Mouse (Mus musculus) cerebellum, postnatal 25 days (tissue): ENCODE measurements at regions not wholly inside any gene's neighbourhood (a gene's known extent, or its start where the extent isn't known, plus 50 kb on each side); places are given as distances from the start of the nearest gene placed in this dataset.

Source experiments
- DNase-seq, 2 experiments: peaks; one replicate each; pipeline ENCODE4 v3.0.0; 2021; ENCODE audit warnings: mixed read lengths in 2 of 2

DNA sequence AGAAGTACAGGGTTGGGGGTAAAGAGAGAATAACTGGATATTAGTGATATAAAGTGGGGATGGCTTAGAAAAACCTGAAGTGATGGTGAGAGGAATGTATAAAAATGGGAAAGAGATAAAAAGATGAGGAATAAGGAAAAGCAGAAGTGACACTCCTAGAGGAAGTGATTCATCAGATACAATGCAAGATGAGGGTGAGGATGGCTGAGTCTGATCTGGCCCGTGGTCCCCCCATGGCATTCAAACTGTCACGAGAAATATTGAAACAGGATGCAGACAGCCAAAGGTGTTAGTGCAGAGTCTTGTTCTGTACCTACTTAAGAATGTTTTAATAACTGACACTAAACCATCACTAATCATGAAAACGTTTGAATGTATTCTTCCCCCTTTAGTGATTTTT, 56.2 kb upstream of the Kitl start:
- no peak for DNase-seq

DNA sequence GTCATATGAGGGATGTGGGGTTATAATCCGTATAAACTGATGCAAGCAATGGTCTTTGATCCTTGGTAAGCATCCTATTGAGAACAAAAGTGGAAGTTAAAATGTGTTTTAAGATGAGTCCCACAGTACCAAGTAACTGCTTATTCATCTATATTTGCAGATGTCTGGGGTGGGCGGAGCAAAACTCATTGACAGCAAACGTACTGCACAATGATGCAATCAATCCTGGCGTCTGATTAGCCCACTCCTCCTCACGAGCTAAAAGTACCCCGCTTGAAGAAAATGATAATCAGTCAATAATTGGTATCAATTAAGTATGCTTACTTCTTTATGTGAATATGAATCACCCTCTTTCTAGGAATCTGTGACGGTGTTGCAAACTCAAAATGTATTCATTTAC, 62.9 kb upstream of the Kitl start:
- DNase-seq: no peak

DNA sequence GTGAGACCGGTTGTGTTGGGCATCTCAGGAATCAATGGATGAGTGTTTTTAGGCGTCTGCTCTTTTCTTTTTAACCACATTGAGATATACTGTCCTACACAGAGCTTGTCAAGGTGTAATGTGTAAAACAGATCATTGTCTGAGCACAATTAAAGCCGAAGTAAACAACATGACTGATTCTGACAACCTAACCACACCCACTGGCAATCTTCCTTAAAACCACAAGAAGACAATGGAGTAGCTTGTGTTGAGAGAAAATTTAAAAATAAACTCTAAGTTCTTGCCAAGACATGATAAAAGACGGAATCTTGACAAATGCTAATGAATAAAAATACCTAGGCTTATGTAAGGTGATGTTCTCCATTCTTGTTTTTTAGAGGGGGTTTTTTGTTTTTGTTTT, 63.7 kb upstream of the Kitl start:
- DNase-seq: no peak

DNA sequence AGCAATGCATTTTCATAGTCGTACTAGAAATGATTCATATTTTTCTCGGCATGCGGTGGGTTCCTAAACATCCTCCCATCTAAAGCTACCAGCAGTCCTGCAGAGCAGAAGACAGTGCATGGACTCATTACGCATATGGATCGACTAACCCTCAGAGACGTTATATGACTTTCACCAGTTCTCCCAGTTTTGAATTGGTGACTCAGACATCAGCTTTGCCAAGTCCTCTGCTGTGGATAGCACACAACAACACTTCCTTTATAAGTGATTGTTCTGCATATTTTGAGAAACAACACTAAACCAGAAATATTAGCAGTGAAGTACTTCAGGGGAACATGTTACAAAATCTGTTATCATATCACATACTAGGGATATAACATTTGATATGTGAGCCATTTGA, 64.1 kb upstream of the Kitl start:
- DNase-seq: no peak

DNA sequence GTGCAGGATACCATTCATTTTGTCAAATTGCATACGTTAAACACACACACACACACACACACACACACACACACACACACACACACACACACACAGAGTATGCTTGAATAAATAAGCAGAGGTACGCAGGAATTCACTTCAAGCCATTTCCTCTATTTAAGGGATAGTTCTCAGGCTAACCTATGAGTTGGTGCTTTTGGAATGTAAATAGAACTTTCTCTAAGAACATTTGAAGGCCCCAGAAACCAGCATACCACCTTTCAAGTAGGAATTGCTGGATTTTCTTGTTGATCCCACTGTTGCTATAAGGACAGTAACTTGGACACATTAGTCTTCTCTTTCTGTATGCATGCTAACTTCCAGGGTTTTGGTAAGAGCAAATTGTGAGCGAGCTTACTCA, 66.7 kb upstream of the Kitl start:
- DNase-seq: no peak

DNA sequence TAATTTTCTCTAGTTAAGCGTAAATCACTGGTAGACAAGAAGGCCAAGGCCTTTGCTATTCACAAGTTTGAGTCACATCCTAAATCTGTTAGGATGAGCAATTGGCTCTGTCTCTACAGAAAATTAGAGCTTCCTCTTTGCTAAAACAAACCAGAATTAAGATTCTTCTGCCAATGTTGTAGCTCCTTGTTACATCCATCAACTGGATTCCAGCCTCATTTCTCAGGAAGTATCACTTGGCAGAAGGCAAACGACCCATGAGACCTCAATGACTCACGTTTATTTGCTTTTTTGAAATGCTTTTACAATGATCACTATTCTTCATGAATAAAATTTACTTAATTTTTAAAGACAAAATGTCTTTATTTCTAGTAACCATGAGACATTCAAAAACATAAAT, 70.0 kb upstream of the Kitl start:
- no peak for DNase-seq

DNA sequence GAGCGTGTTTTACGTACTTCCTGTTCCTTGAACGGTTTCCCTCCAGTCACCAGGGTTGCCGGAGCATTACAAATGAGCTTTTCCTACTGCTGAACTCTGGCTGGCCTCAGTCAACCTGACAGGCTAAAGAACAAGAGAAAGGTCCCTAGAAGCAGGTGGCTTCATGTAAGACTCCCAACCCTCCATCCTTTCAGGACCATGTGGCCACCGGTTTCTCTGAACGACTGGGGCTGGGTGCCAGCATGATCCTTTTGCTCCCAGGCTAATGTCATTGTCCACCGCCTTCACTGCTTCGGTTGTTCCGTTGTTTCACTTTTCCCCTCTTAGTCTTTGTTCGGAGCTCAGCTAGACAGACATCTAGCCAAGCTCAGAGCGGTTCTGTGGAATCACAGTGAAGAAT, 73.8 kb upstream of the Kitl start:
- DNase-seq: no peak

DNA sequence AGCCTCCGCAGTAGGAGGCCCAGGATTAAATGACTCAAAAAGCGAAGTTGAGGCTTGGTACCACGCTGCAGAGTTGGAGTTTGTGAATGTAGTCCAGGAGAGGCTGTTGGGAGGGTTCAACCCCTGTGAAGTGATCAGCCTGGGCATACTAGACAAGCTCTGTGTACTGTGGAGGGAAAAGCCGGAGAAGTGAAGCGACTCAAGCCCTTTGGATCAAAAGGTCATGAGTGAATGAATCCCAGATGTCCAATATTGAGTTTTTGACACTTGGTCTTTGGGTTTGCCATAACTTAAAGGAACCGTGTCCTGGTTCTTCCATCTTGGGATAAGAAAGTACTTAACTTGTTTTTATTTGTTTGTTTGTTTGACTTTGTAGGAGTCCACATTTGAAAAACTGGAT, 76.5 kb upstream of the Kitl start:
- DNase-seq: no peak

DNA sequence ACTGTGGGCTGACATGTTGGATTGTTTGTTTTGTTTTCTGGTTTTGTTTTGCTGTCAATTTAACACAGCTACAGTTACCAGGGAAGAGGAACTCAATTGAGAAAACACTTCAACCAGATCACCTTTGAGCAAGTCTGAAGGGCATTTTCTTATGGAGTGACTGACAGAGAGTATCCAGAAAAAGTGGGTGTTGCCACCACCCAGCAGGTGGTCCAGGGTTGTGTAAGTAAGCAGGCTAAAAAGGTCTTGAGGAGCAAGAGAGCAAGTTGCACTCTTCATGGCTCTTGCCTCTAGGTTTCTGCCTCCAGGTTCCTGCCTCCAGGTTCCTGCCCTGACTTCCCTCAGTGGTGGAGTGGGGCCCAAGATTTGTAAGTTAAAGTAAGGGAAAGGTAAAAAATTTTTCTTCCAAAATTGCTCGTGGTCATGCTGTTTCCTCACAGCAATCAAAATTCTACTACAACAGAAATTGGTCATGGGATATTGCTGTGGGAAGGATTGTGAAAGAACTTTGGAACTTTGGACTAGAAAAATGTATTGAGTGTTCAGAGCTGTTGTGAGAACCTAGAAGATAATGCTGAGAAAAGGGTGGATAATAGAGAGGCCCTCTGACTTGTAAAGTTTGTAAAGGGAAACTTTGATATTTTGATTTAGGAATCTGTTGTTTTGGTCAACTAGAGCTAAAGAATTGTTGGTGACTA, 77.4 kb upstream of the Kitl start:
- no peak for DNase-seq

DNA sequence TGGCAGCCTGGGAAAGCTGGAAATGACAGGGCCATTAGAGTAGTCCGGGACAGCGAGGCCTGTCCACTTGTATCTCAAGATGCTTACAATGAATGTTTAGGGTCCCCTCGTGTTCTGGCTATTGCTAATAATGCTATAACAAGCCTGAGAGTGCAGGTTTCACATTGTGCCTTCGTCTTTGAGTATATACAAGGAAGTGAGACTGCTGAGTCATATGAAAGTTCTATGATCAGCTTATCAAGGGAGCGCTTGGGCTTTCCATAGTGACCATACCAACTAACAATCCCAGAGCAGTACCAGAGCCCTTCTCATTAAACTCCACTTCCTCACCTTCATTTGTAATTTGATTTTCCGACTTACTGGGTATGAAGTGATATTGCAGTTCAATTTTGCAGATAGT, 86.2 kb upstream of the Kitl start:
- DNase-seq: no peak

DNA sequence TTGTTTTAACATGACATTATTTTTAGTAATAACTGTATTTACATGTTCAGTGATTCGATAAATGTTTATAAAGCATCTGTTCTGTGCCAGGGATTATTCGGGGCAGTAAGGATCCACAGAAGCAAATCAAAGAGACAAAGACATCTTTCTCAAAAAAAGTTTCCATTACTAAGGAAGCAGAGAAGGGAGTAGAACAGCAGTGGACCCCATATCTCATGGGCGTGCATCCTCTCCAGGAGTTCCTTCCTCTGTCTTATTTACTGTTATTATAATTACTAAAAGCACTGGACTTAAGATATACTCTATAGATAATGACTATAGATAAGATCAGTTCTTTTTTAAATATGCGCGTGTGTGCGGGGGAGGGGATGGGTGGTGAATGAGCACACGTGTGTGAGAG, 87.5 kb upstream of the Kitl start:
- DNase-seq: no peak

DNA sequence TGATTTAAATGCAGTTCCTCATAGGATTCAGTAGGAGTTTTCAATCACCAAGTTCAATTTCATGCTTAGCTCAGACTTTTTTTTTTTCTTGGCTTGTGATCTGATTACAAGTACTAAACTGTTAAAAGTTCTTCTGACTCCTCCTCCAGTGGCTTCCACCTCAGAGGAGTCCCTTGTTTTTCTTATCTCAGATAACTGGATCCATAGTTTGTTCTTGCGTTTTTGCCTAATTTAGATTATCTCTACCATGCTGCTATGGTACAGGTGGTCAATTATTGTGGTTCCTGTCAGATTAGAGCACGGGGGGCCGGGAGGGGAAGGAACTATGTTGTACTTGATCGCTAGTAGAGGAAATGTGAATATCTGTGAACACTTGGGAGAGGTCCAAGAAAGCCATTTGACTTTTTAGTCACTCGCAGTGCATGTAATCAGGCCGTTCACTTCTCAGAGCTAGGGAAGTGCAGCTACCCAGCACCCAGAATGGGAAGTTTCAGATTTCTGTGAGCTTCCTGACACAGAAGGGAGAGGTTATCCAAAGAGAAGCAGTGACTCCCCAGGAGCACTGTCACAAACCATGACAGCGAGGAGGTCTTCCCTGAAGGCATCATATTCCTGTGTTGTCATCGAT, 89.0 kb upstream of the Kitl start:
- no peak for DNase-seq

DNA sequence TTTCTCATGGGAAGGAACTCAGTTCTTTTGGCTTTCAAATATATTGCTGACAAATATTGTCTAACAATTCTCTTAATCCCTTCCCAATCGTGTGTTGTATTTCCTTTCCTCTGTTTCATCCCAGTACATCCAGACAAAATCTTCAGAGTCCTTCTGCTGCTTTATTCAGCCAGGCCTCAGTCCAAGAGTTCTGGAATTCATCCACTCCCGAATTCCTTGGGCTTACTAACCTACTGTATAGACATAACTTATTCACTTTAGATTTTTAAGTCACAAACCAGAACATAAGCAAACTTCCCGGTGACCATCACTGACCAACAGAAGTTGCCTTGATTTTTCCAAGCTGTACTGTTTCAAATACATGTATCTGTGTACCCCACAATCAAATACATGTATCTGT, 90.9 kb upstream of the Kitl start:
- no peak for DNase-seq

DNA sequence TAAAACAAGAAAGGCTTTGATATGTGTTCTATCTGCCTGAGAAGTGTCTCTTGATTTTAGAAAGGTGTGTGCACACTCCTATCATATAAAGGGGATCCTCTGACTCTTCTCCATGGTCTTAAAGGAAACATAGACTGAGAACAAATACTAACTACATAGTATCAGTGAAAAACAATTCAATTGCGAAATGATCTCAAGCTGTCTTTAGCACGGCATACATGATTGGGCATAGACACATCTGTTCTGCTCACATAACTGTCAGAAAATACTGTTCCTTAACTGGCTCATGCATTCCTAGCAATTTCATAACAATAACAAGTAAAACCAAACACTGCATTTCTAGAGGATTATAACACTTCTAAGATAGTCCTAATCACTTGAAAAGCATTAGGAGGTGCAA, 95.5 kb upstream of the Kitl start:
- no peak for DNase-seq

DNA sequence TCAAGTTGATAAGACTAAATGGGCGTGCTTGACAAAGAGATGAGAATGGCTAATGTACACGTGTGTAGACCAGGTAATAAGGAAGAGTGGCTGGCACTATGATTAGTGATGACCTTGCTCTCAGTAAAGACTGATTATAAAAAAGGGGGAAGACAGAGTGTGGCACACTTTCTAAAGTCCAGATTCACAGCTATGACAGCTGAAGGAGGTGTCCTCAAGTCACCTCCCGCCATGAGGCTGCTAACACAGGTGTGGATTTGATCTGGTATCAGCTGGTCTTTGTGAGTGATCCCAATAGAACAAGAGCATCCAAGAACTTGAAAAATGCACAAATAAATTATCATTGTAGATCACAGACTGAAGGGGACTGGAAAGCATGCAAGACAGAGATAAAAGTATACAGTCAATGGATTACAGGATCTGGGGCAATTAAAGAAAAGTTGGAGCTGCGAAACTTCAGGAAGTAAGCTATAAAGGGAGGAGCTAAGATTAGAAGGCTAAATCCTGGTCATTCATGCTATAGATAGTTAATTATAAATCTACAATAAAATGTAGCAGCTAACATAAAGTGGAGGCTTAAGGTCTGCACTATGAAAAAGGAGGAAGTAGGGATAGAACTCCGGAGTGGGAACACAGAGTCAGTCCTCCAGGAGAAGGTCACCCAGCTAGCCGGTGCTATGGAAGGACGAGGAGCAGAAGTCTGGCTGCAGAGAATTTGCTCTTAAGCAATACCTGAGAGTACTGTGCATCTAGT, 96.7 kb upstream of the Kitl start:
- no peak for DNase-seq

DNA sequence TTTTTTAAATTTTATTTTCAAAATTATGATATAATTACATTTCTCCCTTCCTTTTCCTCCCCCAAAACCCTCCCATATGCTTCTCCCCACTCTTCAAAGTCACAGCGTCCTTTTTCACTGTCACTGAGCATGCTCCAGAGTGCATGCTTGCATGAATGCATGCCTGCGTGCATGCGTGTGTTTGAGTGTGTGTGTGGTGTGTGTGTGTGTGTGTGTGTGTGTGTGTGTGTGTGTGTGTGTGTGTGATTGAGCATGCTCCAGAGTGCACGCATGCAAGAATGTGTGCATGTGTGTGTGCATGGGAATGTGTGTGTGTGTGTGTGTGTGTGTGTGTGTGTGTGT, 101.6 kb upstream of the Kitl start:
- DNase-seq: no peak

DNA sequence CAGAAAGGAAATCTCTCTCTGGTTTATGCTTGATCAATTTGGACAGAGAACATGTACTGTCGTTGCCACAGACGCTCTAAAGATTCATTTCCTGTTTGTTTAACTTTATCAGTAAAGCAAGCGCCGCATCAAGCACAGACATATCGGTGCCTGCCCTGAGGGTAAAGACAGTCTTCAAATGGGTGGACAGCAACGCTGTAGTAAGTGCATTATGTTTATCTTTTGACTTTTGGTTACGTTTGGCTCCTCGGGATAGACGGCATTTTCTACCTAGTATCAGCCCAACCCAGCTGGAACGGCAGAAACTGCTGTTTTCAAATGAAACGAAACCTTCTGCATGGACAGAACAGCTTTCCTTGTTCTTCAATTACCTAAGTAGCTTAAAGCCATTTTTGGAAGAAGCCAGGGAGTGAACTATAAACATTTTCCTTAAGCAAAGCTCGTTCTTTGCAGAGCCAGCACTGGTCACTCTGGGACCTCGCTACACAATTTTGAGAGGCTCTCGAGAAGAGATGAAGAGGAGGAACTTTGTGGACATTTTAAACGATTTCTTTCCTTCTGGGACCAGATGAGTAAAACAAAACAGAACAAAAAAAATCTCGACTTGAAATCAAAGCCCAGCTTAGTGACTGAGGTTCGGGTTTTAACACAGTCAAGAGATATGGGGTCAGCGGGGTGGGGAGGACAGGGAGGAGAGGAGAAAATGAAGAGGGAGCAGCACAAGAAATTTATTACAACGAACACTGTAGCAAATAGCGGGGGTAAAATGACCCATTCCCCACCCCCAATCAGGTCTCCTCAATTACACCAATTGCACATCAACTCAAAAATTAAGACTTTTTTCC, 102.2 kb upstream of the Kitl start:
- no peak for DNase-seq

DNA sequence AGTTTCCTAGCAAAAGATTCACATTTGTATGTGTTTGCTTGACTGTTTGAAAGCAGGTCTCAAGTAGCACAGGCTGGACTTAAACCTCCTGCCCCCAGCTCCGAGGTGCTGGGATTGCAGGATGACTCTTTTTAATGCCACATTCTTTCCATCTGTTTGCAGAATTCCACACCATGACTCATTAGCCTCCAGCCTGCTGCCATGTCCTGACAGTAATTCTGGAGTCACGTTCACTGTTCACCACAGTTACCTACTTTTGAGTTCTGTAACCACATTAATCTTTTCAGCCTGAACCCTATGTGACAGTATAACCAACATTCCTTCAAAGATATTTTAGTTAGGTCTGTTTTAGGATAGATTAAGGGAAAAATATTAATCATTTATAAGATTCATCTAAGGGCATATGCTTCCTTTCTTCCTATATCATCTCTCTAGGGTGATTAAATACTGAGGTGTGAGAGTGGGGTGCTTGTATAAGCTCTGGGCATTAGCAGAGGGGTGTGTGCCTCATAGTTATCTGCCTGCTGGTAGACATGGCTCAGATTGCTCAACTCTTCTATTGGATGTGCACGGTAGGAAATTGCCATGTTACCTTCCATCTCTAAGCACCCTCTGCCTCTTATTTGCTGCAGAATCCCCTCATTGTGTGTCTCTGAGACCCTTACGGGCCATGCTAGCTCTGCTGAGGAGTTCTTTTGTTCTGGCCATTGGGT, 105.3 kb upstream of the Kitl start:
- DNase-seq: no peak

DNA sequence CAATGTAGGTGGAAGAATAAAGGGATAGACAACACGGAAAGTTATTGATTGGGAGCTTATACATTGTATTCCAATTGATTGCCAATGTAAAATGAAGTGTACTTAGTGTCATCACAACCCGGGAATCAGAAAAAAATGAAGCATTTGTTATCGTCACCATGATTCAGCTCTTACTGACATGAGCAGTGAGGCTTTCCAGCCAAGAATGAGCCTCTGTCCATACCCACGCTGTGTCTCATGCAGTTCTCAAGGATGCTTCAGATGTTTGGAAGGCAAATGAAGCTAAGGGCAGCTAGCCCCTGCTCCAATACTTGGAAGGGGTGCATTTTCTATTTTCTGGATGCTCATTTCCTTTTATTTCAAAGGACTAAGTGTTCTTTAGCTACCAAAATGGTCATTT, 107.4 kb upstream of the Kitl start:
- DNase-seq: no peak

DNA sequence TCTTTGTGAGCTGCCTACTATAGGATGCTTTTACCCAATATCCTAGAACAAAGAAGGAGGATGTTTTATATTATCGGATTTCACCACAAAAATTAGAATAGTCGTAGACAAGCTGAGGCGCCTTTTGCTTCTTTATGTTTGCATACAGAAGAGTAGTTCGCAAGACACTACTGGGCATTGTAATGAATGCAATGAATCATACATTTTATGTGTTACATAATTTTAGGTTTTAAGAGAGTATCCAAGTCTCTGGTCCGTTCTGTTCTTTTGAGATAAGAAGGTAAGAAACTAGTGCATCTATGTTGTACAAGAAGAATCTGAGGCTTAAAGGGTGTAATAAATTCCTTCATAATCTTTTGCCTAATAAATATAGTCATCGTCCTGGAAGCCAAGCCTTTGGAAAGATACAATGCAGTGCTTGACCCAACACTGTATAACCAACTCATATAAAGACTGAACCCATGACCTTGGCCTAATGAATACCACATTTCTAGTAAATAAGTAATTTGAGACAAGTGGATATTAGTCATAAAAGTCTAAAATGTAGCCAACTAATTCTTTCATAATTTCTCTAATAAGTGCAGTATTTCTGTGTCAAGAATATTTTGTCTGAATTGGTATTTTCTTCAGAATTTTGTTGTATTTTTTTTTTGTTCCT, 108.5 kb upstream of the Kitl start:
- no peak for DNase-seq

DNA sequence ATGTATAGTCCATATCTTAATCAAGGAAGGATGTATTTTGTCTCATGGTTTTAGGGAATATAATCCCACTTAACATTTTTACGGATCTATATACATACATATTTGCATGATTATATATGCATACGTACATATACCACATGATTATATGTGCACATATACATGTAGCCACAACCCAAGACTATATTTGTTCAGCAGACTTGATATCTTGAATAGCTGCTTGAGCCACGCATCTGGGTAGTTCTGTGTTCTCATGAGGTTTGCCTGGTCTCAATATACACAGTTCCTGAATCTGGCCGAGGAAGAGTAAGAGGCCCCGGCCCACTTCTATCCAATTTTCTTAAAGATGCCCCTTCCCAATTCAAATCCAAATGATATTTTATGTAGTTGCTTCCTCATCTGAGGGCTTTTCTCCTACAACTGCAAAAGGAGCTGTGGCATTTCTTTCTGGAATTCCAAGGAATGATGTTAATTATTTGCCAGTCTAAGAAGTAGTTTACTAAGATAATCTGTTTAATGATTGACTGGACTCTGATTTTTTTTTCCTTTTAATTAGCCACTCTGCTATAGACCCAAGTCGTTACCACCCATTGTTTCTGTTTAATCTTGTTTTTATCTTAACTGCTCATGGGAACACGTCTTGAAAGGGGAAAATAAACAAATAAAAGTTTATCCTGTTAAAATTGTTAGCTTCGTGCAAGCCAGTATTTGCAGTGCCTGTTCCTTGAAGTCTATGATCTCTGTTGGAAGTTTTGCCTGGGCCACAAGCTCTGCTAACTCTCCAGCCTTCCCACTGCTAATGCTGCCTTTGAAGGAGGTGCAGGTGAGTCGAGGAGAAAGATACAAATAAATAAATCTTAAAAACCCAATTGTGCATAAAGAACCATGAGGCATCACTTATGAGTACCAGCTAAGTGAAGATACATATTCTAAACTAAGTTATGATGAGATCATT, 112.9 kb upstream of the Kitl start:
- no peak for DNase-seq
